Mouse (Mus musculus): ENCODE measurements at regions not wholly inside any gene's neighbourhood (a gene's known extent, or its start where the extent isn't known, plus 50 kb on each side); places are given as distances from the start of the nearest gene placed in this dataset.

DNA sequence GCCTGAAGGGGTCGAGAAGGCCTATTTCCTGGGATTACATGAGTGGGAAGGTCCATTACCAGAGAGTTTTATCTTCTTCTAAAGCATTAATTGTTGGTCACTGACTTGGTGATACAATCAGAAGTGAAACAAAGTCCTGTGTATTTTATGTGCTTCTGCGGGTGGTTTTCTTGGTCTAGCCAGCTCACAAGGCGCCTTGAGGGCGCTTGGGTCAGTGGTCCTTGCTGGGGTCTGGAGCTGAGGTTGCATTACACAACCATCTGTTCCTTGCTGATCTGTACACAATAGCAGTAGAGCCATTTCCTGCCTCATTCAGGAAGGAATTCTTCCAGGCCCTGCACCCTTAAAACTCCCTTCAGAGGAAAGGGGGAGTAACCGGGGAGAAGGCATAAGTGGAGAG is 116.9 kb upstream of the Neo1 start:
- DNase-seq, result peak; percentile 55

DNA sequence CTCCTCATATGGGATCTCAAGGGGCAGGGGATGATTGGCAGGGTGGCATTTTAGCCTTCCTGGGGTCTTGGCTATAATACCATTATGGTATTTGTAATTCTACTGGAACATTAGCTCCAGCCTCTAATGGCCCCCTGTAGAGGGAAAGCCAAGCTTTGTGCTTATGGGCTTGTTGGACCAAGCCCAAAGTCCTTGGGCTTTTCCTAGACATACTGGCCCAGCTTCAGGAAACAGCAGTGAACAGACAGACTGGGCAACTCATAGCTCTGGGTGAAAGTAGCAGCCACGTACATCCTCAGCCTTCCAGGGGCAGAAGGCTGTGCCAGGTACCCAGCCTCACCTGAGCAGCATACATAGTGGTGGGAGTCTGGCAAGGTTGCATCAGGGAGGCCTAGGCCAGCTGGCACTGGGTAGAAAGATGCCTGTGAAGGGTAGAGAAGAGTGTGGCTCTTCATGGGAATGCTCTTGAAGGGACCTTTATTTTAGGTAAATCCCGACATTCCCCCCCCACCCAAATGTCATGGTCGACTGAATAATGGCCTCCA is 108.1 kb upstream of the Neo1 start:
- DNase-seq, result no peak

DNA sequence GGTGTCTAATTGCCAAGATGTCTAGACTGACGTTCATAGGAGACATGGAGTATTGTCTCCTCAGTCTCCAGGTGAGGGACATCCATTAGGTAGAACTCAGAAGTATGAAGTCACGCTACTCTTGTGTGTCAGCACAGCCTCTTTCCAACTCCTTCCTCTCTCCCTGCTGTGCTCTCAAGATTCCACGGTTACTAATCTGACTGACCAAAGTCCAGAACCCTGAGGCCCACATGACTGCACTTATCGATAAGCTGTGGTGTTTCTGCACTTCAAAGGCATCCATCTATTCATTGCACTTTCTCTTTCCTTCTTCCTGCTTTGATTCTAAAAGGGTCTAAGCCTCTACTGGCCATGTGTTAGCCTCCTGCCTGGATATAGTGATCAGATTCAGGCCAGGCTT is 107.4 kb upstream of the Neo1 start:
- no peak for DNase-seq

DNA sequence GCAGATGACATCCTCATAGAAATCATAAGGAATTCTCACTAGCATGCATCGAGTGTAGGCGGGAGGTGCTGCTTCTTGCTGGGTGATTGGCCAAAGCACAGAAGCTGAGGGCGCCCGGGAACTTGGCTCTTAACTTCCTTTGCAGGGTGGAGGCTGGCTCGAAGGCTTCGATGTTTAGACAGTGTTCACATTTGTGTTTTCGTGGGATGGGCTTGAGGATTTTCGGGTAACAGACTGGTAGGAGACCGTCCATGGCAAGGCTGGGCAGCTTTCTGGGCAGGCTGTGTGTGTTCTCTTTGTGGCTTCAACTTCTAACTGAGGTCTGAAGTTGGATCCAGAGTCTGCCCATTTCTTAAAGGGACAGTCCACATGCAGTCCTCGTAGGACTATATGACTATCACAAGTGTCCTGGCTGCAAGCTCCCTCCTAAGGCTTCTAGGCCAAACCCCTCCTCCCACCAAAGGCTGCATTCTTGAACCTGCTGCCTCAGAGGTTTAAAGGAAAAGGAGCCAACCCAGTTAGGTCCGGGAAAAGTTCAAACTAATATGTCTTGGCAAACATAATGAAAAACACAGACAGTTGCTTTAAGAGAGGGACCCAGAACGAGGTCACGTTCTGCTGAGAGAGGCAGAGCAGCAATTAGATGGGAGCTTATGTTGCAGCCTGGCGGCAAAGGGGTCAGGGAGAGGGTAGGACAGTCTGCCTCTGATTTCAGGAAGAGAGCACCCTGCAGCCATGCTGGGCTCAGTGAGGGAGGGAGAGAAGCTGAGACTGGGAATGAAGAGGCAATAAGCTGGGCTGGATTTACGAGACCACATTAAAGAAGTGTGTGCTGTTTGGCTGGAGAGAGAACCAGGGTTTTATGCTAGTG is 98.2 kb upstream of the Neo1 start:
- peak; percentile 28 for DNase-seq

DNA sequence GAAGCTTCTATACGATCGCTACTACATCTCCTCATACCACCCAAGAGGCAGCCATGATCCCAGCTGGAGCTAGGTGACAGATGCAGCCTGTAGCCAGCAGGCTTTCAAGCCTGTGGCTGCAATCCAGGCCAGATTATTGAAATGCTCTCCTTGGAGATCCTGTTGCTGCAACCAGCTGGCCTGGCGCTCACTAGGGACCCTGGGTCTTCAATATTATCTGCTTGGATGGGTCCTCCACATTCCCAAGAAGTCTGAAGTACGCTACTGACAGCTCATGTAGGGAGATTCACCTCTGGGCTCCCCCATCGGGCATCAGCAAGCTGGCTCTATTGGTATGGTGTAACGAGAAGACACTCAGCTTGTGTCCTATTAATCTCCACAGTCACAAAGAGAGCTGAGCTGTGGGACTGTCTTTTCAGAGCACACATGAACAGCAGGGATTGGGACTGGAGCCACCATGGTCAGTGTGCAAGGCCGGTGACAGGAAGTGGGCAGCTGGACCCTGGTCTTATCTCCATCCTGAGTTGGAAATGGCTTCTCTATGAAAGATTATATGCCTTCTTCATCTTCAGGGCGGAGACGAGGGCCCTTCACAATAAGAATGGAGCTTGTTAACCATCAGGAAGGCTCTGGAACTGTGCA is 93.6 kb upstream of the Neo1 start:
- peak; percentile 49 for DNase-seq

DNA sequence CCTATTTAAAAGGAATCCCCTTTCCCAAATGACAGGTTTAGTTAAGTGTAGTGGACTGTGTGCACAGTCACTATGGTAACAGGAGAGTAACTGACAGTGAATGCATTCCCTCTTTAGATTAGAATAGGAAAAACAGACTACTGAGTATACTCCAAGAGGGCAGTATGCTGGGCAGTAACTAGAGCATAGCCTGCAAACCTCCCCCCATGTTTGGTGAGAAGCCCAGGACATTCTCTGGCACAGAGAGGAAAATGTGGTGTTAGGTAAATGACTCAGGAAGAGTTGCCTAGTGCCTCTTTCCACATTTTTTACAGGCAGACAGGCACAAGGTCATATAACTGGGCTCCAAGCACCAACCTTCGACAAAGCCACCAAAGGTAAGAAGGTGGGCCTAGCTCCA is 93.0 kb upstream of the Neo1 start:
- DNase-seq, result peak; percentile 15

DNA sequence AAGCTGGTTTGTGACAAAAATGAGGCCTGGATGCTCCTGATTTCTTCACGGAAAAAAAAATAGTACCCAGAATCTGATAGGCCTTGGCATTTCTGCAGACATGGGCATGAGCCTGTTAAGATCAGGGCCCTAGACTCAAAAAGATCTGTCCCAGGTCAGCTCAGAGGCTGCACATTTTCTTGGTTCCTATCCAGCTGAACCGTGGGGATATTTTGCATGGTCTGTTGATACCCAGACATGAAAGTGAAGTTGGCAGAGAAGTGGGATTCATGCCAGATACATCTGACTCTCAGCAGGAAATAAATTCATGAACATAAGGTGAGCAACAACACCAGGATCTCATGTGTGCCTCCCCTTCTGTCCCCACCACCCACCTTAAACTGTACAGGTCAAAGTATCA is 91.8 kb upstream of the Neo1 start:
- DNase-seq, result no peak

DNA sequence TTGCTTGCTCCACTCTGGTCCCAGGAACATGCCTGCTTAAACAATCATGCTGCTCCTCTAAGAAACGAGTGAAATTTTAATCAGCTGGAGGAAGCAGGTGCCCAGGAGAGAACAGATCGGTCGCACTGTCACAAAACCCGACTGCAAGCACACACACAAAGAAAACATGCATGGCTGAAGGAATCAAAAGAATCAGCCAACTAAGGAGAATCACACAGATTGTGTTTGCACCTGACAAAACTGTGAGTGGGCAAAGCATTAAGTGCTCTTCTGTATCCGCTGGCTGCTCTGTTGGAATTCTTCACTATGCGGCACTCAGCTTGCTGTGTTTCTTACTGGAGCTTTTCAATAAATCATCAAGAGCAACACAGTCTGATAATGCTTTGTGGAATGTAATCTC is 89.6 kb upstream of the Neo1 start:
- DNase-seq, result no peak

DNA sequence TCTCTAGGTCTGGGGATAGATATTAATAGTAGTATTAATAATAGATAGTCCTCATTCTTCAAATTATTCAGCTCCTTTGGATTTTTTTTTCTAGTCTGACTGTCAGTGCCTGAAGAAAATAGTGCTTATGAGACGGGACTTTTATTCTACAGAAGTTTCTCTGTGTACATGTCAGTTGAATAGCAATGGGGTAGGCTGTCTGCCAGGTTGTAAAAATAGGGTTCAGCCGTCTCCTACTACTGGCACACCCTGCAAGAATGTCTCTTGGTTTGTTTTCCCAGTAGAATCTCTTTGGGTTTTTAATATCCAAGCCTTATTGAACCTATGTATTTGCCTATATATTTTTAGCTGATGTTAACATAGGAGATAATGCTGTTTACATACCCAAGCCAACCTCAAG is 80.3 kb upstream of the Neo1 start:
- DNase-seq, result peak; percentile 19

DNA sequence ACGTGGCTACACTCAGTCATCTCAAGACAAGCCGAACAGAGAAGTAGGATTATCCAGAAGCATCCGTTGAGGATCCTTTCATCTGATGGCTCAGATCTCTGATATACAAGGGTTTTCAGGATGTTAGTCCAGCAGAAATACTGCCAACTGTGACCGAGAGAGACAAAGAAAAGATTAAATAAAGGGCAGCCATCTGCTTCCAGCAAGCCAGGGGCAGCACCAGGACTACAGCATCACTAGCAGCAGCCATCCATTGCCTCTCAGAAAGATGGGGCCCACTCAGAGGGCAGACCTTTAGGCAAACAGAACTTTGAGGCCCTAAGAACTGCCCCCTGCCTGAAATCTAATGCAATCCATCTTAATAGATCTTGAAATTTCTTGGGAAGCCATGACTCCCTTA is 77.6 kb upstream of the Neo1 start:
- no peak for DNase-seq

DNA sequence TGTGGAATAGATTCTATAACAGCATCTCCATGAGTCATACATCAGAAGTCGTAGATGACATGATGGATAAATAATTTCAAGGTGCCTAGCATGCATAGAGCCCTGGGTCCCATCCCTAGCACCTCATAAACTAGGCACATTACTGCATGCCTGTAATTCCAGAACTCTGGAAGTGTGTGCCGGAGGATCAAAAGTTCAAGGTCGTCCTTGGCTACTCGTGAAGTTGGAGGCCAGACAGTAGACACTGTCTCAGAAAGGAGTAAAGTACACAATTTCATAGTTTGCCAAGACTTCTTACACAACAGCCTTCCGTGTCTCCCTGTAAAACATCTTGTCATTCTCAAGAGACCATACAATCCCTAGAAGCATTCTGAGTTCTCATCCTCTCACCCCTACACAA is 63.5 kb upstream of the Neo1 start:
- DNase-seq, result peak; percentile 12

DNA sequence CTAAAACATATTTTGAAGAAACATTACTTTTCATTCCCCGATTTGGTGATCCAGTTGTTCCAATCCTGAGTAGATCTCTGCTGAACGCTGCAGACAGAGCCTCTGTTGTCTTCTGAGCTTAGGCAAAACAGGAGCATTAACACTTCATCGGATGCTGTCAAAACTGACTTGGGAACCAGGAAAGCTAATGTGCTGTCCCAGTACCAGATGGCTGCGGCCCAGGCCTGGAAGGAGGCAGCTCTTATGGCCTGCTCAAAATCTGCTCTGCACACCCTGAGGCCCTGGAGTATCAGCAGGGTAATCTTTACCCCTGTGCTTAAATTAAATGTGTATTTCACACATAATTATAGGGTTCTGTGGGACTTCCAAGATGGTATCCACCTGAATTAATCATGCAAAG is 61.3 kb upstream of the Neo1 start:
- peak; percentile 32 for DNase-seq

DNA sequence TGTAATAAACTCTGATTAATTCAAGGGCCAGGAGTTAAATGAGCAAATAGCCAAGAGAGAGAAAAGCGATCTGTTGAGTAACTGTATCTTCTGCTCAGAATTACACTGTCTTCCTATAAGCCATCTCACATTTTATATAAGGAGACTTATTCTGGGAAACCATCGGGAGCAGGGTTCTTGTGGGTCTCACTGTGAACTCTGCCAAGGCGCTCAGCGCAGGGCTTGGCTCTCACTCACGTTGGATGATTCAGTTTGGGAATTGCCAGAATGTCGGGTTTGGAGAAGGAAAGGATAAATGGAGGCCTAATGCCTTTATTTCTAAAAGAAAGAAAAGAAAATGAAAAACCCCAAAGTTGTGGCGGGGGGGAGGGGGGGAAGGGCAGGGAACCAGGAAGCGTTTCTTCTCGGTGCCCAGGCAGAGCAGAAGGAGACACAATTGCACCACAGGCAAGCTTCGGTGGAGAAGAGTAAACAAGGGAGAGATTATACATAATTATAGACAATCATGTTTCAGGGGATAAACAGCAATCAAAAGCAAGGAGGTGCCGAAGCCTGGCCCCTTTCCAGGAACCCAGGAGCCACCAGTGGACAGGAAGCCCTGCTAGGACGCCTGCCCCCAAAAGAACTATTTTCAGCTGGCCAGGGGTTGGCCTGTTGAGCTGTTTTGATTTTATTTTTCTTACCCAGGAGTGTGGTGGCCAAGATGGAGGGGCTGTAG is 60.5 kb upstream of the Neo1 start:
- peak; percentile 20 for DNase-seq

DNA sequence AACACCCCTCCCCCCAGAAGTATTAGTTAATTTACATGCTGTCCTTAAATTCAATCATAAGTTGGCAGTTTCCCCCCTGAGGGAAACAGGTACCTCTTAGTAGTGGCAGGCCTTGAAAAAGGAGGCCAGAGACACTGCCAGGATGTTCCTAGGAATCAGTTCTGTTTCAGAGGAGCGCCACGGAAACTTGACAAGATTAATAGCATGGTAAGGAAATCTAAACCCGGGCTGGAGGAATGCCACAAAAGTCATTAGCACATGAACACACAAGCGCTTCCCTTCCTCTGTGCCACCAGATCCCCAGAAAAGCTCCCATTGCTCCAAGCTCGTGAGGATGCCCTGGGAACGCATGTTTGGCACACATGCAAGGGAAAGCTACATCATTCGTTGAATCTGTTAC is 59.4 kb upstream of the Neo1 start:
- DNase-seq, result no peak

DNA sequence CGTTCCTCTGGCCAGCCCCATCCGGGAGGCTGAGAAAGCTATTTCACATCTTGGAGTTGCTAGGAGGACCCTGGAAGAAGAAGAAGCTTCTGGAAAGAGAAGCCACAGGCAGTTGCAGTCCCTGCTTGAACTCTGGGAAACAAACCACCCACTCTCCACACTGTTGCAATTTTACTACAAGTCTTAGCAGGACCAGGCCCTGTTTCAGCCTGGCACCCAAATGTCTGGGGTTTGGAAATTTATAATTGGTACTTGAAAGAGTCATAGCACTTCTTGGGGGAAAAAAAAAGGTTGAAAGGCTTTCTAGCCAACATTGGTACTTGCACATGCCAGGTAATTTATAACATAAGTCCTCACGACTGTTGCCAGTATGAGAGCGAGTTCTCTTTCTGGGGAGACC is 57.9 kb upstream of the Neo1 start:
- no peak for DNase-seq

DNA sequence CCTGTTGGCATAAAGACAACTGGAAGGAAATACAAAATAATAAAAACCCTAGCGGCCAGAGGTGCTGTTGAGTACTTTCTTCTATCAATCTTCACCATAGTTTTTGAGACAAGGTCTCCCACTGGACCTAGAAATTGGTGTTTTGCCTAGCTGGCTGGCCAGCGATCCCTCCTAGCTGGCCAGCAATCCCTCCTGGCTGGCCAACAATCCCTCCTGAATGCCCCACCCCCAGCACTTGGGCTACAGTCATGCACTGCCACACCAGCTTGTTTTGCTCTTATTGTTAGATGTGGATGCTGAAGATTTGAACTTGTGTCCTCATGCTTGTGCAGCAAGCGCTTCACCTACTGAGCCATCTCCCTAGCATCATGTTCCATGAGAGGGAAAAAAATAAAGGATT is 54.9 kb upstream of the Neo1 start:
- DNase-seq, result no peak

DNA sequence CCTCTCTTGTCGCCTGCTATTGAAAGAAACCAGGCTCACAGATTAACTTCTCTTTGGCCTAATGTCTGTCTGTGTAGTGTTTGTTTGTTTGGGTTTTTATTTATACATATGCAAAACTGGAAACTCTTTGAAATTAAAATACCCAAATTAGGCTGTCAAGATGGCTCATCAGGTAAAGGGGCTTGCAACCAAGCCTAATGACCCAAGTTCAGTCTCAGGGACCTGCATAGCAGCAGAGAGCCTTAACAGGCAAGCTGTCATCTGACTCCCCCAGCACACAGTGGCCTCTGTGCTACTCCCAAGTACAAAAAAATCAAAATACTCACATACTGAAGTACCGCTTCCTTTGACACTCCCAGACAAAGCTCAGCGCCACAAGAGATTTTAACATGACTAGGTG is 51.5 kb upstream of the Neo1 start:
- DNase-seq, result no peak

DNA sequence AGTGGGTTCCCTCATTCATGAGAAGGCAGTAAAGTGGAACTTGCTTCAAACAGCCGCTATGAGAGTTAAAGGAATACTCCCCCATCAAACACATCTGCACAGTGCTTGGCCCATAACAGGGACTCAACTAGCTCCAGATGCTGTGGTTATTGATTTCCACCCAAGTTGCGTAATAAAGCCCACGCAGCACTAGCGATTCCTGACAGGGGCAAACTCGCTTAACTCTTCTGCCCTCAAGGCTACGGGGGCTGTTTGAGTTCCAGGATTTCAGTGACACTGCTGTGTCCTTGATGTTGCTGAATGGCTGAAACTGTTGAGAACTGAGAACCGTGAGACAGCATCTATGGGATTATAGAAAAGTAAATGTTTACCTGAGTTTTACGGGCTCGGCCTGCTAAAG is 50.9 kb upstream of the Neo1 start:
- no peak for DNase-seq

DNA sequence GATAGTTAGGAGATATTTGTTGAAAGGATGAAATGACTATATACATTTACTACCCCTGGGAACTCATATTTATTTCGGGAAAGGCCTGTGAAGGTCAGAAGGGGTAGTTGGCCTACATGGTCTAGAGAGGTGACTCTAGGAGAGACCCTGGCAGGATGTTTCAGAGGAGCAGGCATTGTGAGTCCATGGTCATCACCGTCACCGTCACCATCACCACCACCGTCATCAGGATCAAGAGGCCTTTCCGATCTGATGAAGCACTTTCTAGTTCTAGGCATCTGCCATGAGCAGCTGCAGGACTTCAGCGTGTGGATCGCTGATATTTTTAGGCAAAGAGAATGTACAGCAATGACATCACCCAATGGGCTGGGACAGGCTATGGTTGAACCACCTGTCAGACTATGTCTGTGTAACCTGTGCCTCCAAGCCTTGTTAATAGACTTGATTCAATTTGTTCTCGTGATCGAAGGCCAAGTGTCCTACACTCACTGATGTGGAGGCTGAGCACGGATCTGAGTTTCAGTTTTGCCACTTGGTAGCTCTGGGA is 50.4 kb upstream of the Neo1 start:
- DNase-seq, result no peak
